Mouse (Mus musculus): ENCODE data around the gene Prss36. TPM values are rescaled to one million over a fixed set of nuclear protein-coding genes. Genes with fewer than 3 reads are reported as not detected.
"Not testable (repeated sequence)": the region's sequence is repeated elsewhere in the genome, so short reads cannot be mapped to it uniquely, and the experiment has no call there.

Gene Prss36
- polyA plus RNA-seq, 1 experiment from 2014 or later: 10.6 TPM

DNA sequence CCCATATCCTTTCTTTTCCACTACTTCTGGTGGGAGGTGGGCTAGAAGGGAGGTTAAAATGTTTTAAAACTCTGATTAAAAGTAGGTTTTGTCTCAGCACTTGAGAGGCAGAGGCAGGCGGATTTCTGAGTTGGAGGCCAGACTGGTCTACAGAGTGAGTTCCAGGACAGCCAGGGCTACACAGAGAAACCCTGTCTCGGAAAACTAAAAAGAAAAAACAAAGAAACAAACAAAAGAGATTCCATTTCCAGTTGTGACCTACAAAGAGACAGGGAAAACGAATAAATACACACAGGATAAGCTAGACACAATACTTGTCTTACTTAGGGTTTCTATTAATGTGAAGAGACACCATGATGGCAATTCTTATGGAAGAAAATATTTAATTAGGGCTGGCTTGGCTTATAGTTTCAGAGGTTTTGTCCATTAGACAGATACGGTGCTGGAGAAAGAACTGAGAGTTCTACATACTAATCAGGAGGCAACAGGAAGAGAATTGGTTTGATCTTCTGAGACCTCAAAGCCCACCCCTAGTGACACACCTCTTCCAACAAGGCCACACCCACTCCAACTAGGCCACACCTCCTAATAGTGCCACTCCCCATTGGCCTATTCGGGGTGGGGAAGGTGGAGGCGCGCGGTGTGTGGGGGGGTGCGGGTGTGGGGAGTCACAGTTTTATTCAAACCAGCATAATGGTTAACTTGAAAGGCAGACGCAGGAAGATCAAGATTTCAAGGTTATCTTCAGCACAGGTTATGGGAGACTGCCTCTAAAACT lies 48.2 kb downstream of the Prss36 start:
- Histone ChIP-seq H3K4me2 (no peak overlapping the region), H3K36me3 (peaks cover 5% of the 10 kb centered on the region; the same call in 1 of the 2 replicates), H3K9ac (no peak overlapping the region), H3K27me3 (no peaks in the 10 kb centered on the region), H3K9me3 (no peaks in the 10 kb centered on the region), H3K27ac (no peak overlapping the region), H3K4me3 (no peak overlapping the region), H3K4me1 (peaks cover 10% of the 10 kb centered on the region)
- no peak for ATAC-seq (ENCODE audit: insufficient number of reproducible peaks, insufficient read depth, low FRiP score, low TSS enrichment, low read depth)
- 34% methylated on average over 10 of the region's 10 CpGs for WGBS

DNA sequence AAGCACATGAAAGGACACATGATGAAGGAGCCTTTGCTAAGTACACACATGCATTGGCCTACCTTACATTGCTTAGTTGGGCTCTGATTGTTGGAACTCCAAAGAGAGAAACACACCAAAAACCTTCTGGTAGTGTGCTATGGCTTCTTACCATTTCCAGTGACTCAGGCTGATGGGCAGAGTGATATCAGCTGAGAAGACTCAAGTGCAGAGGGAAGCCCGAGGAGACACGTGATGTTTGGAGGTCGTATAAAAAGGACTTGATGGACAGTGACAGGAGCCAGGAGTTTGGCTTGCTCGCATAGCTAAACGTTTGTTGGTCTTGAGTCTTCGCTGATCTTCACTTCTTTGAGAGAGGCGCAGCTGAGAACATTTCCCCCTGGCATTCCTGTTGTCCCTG lies 49.0 kb downstream of the Prss36 start:
- H3K4me3 ChIP-seq: no peak overlapping the region
- H3K9ac ChIP-seq: no peak overlapping the region
- 89% methylated on average over 7 of the region's 7 CpGs for WGBS
- peaks cover 10% of the 10 kb centered on the region for H3K4me1 ChIP-seq
- H3K9me3 ChIP-seq: no peaks in the 10 kb centered on the region
- peaks cover 13% of the 10 kb centered on the region for H3K36me3 ChIP-seq
- H3K4me2 ChIP-seq: no peak overlapping the region
- no peak for ATAC-seq (ENCODE audit: insufficient number of reproducible peaks, insufficient read depth, low FRiP score, low TSS enrichment, low read depth)
- no peak overlapping the region for H3K27ac ChIP-seq
- no peaks in the 10 kb centered on the region for H3K27me3 ChIP-seq

GRCm38 (mm10) chr7:127896384-127896783 lies 50.1 kb downstream of the Prss36 start:
- ATAC-seq (ENCODE audit: insufficient number of reproducible peaks, insufficient read depth, low FRiP score, low TSS enrichment, low read depth): no peak
- 58% methylated on average over 13 of the region's 13 CpGs for WGBS

GRCm38 (mm10) chr7:127895891-127896290 lies 50.6 kb downstream of the Prss36 start:
- Histone ChIP-seq H3K4me3 (peak overlapping the region; percentile 67), H3K9ac (0 out of 2 replicates have a peak overlapping the region, but pooled peaks have one; percentile 16), H3K4me1 (peaks cover 10% of the 10 kb centered on the region), H3K36me3 (peaks cover 17% of the 10 kb centered on the region), H3K4me2 (peak overlapping the region; percentile 80), H3K27ac (0 out of 2 replicates have a peak overlapping the region, but pooled peaks have one; percentile 83)
- ATAC-seq (ENCODE audit: insufficient number of reproducible peaks, insufficient read depth, low FRiP score, low TSS enrichment, low read depth); H3K27me3 ChIP-seq; H3K9me3 ChIP-seq: not testable (repeated sequence)
- WGBS: 66% methylated on average over 7 of the region's 7 CpGs

More at GRCm38 (mm10) chr7:127896384-127896783, 50.1 kb downstream of the Prss36 start:
- no peak overlapping the region for H3K27ac ChIP-seq
- H3K9me3 ChIP-seq: no peaks in the 10 kb centered on the region
- H3K4me2 ChIP-seq: no peak overlapping the region
- no peak overlapping the region for H3K4me3 ChIP-seq
- H3K9ac ChIP-seq: no peak overlapping the region
- no peaks in the 10 kb centered on the region for H3K27me3 ChIP-seq
- H3K4me1 ChIP-seq: peaks cover 10% of the 10 kb centered on the region
- peaks cover 17% of the 10 kb centered on the region for H3K36me3 ChIP-seq

DNA sequence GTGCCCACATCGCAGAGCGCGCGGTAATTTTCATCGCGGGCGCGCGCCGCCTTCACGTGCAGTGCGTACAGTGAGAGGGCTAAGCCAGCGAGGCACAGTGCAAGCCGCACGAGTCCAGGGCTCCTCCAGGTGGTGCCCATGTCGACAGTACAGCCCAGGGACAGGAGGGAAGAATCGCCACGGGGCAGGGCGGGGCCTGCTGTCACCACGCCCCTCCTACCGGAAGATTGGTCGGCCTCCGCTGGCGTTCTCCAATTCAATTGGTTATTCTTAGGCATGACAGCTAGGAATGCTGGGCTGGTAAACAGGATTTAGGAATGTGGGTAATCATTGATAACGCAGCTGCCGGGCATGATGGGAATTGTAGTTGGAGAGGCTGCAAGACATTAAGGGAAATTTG lies 51.1 kb downstream of the Prss36 start, which contains the start of the genes Gm21974 and Vkorc1:
Gm21974 (minus strand) TSS at position 13 of the 400 bp plus-strand sequence.
Vkorc1 (minus strand) TSS at position 176 of the 400 bp plus-strand sequence.
- Histone ChIP-seq H3K9me3 (no peaks in the 10 kb centered on the region), H3K4me1 (peaks cover 10% of the 10 kb centered on the region), H3K27me3 (no peaks in the 10 kb centered on the region), H3K9ac (peak within 1 kb of the TSS; percentile 80), H3K36me3 (peaks cover 21% of the 10 kb centered on the region), H3K27ac (peak within 1 kb of the TSS; percentile 83), H3K4me3 (peak within 1 kb of the TSS; percentile 67), H3K4me2 (peak within 1 kb of the TSS; percentile 80)
- peak; percentile 93 for ATAC-seq (ENCODE audit: insufficient number of reproducible peaks, insufficient read depth, low FRiP score, low TSS enrichment, low read depth)
- under 1% methylated on average over 26 of the region's 26 CpGs for WGBS

- no peaks in the 10 kb centered on the region for H3K9me3 ChIP-seq
- peaks cover 10% of the 10 kb centered on the region for H3K4me1 ChIP-seq
- ATAC-seq (ENCODE audit: insufficient number of reproducible peaks, insufficient read depth, low FRiP score, low TSS enrichment, low read depth): no peak
- no peak overlapping the region for H3K27ac ChIP-seq
- H3K9ac ChIP-seq: peak overlapping the region; percentile 80
- H3K4me3 ChIP-seq: peak overlapping the region; percentile 67
- peak overlapping the region; percentile 80 for H3K4me2 ChIP-seq
- H3K36me3 ChIP-seq: peaks cover 28% of the 10 kb centered on the region
- WGBS: 78% methylated on average over 5 of the region's 5 CpGs
- no peaks in the 10 kb centered on the region for H3K27me3 ChIP-seq
These were observed 52.0 kb downstream of the Prss36 start for GRCm38 (mm10) chr7:127894480-127894879.

- ATAC-seq (ENCODE audit: insufficient number of reproducible peaks, insufficient read depth, low FRiP score, low TSS enrichment, low read depth): no peak
- Histone ChIP-seq H3K9me3 (no peaks in the 10 kb centered on the region), H3K27me3 (no peaks in the 10 kb centered on the region), H3K27ac (no peak within 1 kb of the TSS), H3K36me3 (peaks cover 65% of the 10 kb centered on the region), H3K4me3 (no peak within 1 kb of the TSS), H3K9ac (peak within 1 kb of the TSS; percentile 16; the same call in 1 of the 2 replicates), H3K4me1 (peaks cover 10% of the 10 kb centered on the region), H3K4me2 (no peak within 1 kb of the TSS)
- 33% methylated on average over 4 of the region's 4 CpGs for WGBS
These were observed 55.7 kb downstream of the Prss36 start, which contains the start of gene Prss53 for GRCm38 (mm10) chr7:127890798-127891197. Prss53 (minus strand) TSS chr7:127890970.

- Histone ChIP-seq H3K4me1 (peaks cover 9% of the 10 kb centered on the region), H3K27me3 (no peaks in the 10 kb centered on the region), H3K27ac (no peak overlapping the region), H3K4me2 (no peak overlapping the region), H3K9me3 (no peaks in the 10 kb centered on the region), H3K4me3 (no peak overlapping the region), H3K36me3 (peaks cover 83% of the 10 kb centered on the region), H3K9ac (no peak overlapping the region)
- no peak for ATAC-seq (ENCODE audit: insufficient number of reproducible peaks, insufficient read depth, low FRiP score, low TSS enrichment, low read depth)
- 68% methylated on average over 3 of the region's 3 CpGs for WGBS
These were observed 57.7 kb downstream of the Prss36 start for GRCm38 (mm10) chr7:127888821-127889220.

GRCm38 (mm10) chr7:127887781-127888180 lies 58.7 kb downstream of the Prss36 start:
- Histone ChIP-seq H3K27ac (no peak overlapping the region), H3K9ac (no peak overlapping the region), H3K4me3 (no peak overlapping the region), H3K36me3 (peaks cover 83% of the 10 kb centered on the region), H3K4me1 (peaks cover 18% of the 10 kb centered on the region), H3K27me3 (no peaks in the 10 kb centered on the region), H3K4me2 (no peak overlapping the region), H3K9me3 (no peaks in the 10 kb centered on the region)
- no peak for ATAC-seq (ENCODE audit: insufficient number of reproducible peaks, insufficient read depth, low FRiP score, low TSS enrichment, low read depth)
- WGBS: 77% methylated on average over 3 of the region's 3 CpGs

- Histone ChIP-seq H3K36me3 (peaks cover 83% of the 10 kb centered on the region), H3K27ac (no peak overlapping the region), H3K9me3 (no peaks in the 10 kb centered on the region), H3K27me3 (no peaks in the 10 kb centered on the region), H3K9ac (0 out of 2 replicates have a peak overlapping the region, but pooled peaks have one; percentile 28), H3K4me3 (no peak overlapping the region), H3K4me2 (no peak overlapping the region), H3K4me1 (peaks cover 23% of the 10 kb centered on the region)
- WGBS: 89% methylated on average over 8 of the region's 8 CpGs
- no peak for ATAC-seq (ENCODE audit: insufficient number of reproducible peaks, insufficient read depth, low FRiP score, low TSS enrichment, low read depth)
These were observed 59.3 kb downstream of the Prss36 start for GRCm38 (mm10) chr7:127887191-127887590.

DNA sequence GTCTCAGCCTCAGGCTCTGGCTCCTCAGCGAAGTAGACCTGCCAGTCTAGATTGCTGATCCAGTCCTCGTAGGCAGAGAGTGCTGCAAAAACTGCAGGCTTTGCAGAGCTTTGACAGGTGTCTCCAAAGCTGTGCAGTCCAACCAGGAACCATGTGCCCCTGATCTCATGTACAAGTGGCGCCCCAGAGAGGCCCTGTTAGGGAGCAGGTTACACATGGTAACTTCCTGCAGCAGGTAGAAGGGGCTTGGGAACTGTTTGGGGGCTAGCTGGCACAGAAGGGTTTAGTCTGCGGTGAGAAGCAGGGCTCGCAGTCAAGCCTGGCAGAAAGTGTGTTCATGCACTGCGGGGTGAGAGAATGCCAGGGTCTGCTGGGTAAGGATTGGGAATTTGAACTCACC lies 60.0 kb downstream of the Prss36 start:
- no peak overlapping the region for H3K4me3 ChIP-seq
- no peaks in the 10 kb centered on the region for H3K9me3 ChIP-seq
- no peaks in the 10 kb centered on the region for H3K27me3 ChIP-seq
- no peak overlapping the region for H3K27ac ChIP-seq
- H3K4me1 ChIP-seq: peaks cover 23% of the 10 kb centered on the region
- 91% methylated on average over 6 of the region's 6 CpGs for WGBS
- no peak overlapping the region for H3K4me2 ChIP-seq
- H3K9ac ChIP-seq: 0 out of 2 replicates have a peak overlapping the region, but pooled peaks have one; percentile 28
- H3K36me3 ChIP-seq: peaks cover 89% of the 10 kb centered on the region
- ATAC-seq (ENCODE audit: insufficient number of reproducible peaks, insufficient read depth, low FRiP score, low TSS enrichment, low read depth): no peak

DNA sequence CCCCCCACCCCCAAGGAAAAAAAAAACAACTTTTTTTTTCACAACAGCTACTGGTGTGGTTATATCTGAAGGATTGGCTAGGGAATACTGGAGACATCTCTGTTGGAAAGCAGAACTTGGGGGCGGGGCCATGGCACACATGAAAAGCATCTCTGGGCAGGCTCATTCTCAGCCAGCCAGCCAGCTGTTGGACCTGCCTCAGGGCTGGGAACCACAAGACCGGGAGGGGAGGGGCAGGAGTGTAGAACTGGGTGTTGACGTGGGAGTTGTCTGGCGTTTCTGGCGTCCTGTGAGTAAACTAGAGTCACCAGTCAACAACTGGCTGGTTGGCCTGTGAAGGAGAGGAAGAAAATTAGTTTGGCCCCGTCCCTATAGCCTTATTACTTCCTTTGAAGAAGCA lies 60.6 kb downstream of the Prss36 start:
- Histone ChIP-seq H3K4me1 (peaks cover 23% of the 10 kb centered on the region), H3K27ac (no peak overlapping the region), H3K4me3 (no peak overlapping the region), H3K9me3 (no peaks in the 10 kb centered on the region), H3K4me2 (no peak overlapping the region), H3K36me3 (peaks cover 95% of the 10 kb centered on the region), H3K9ac (no peak overlapping the region), H3K27me3 (no peaks in the 10 kb centered on the region)
- WGBS: 62% methylated on average over 6 of the region's 6 CpGs
- no peak for ATAC-seq (ENCODE audit: insufficient number of reproducible peaks, insufficient read depth, low FRiP score, low TSS enrichment, low read depth)
